Mouse (Mus musculus): ENCODE results near the gene Rab3gap1.

DNA sequence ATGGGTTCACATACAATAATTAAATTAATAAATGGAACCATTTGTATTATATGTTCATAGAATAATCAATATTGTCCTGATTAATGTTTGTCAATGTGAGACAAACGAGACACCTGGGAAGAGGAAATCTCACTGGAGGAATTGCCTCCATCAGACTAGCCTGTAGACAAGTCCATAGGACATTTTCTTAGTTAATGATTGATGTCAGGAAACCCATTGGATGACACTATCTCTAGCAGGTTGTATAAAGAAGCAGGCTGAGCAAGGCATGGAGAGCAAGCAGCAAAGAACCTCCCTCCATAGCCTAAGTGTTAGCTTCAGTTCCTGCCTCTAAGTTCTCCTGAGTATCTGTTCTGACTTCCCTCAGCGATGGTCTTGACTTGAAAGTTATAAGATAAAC lies 64.8 kb downstream of the Rab3gap1 start:
- TF ChIP-seq CTCF (IDR thresholded peaks at IDR 0.05), result no peak
- TF ChIP-seq POLR2A (IDR thresholded peaks at IDR 0.05; ENCODE audit: insufficient read depth, low read depth, low read length), result no peak
- no peak for TF ChIP-seq EP300 (IDR thresholded peaks at IDR 0.05; ENCODE audit: insufficient read depth, low read depth, low read length)

Measured in heart, adult 2 months (tissue).